Mouse (Mus musculus): ENCODE measurements around the gene Smpd2. TPM values are rescaled to one million over a fixed set of nuclear protein-coding genes. Genes with fewer than 3 reads are reported as not detected.

Smpd2 gene
- total and polyA plus RNA-seq, 3 experiments = 8.9 to 15.4 (median 11.3) TPM

GRCm38 (mm10) chr10:41476171-41477017 is 13.8 kb downstream of the Smpd2 start, which contains the start of gene Mical1 (continued):
- TF ChIP-seq E2F4 (IDR thresholded peaks at IDR 0.05; ENCODE audit: insufficient replicate concordance, low read depth, low read length) = no peak
- TF ChIP-seq POLR2AphosphoS2 (IDR thresholded peaks at IDR 0.05; ENCODE audit: low read depth, low read length) = no peak
- TF ChIP-seq MAZ (IDR thresholded peaks at IDR 0.05; ENCODE audit: low read depth, low read length) = 0 out of 2 replicates have a peak, but pooled peaks have one; percentile 56
- TF ChIP-seq USF1 (IDR thresholded peaks at IDR 0.05; ENCODE audit: low read depth, low read length) = no peak
- peak; percentile 60; the same call in 1 of the 2 replicates for TF ChIP-seq MAX (IDR thresholded peaks at IDR 0.05; ENCODE audit: low read length)

GRCm38 (mm10) chr10:41474981-41475391 is 15.2 kb downstream of the Smpd2 start:
- no peak overlapping the region for H3K4me3 ChIP-seq (replicated peaks in 1 of 3; ENCODE audit: low read depth in 2 of 3, low read length in 2 of 3, poor library complexity in 1 of 3)
- H3K27ac ChIP-seq (ENCODE audit: insufficient read depth, low read depth) = peak overlapping the region; percentile 42; the same call in 1 of the 2 replicates
- in situ Hi-C loops (cut with MboI; ENCODE audit: low pct_ligation_motif_present, low pct_unique_long_range_greater_than_20kb, low sequenced_read_pairs) (no loop called here), dilution Hi-C loops (cut with MboI; ENCODE audit: extremely low pct_ligation_motif_present, extremely low pct_unique_long_range_greater_than_20kb, low sequenced_read_pairs) (no loop called here)
- TF ChIP-seq GABPA (IDR thresholded peaks at IDR 0.05; ENCODE audit: insufficient replicate concordance, low read depth, low read length) = no peak
- TF ChIP-seq E2F4 (IDR thresholded peaks at IDR 0.05; ENCODE audit: insufficient replicate concordance, low read depth, low read length) = no peak
- TF ChIP-seq NRF1 (IDR thresholded peaks at IDR 0.05; ENCODE audit: low read depth, low read length) = no peak
- TF ChIP-seq MAFK (IDR thresholded peaks at IDR 0.05; ENCODE audit: insufficient replicate concordance, low read length) = no peak
- no peak for TF ChIP-seq ZNF384 (IDR thresholded peaks at IDR 0.05; ENCODE audit: low read depth, low read length)
- no peak for TF ChIP-seq MYC (IDR thresholded peaks at IDR 0.05; ENCODE audit: low read depth, low read length)
- TF ChIP-seq RCOR1 (conservative IDR thresholded peaks at IDR 0.05; ENCODE audit: low read depth, low read length) = no peak
- TF ChIP-seq IRF4 (IDR thresholded peaks at IDR 0.05; ENCODE audit: low read depth, low read length) = no peak
- TF ChIP-seq ZC3H11A (IDR thresholded peaks at IDR 0.05; ENCODE audit: low read depth, low read length) = no peak
- 0 out of 2 replicates have a peak, but pooled peaks have one; percentile 4 for TF ChIP-seq HCFC1 (IDR thresholded peaks at IDR 0.05; ENCODE audit: low read depth, low read length)
- no peak for TF ChIP-seq ZMIZ1 (IDR thresholded peaks at IDR 0.05; ENCODE audit: low read depth, low read length)
- TF ChIP-seq TCF12 (IDR thresholded peaks at IDR 0.05; ENCODE audit: low read depth, low read length) = 0 out of 2 replicates have a peak, but pooled peaks have one; percentile 10
- TF ChIP-seq POLR2A (IDR thresholded peaks at IDR 0.05; ENCODE audit: low read depth, low read length) = no peak
- no peak for TF ChIP-seq MAX (IDR thresholded peaks at IDR 0.05; ENCODE audit: low read length)
- no peak for TF ChIP-seq BHLHE40 (IDR thresholded peaks at IDR 0.05; ENCODE audit: low read depth, low read length)
- no peak for TF ChIP-seq ELF1 (IDR thresholded peaks at IDR 0.05; ENCODE audit: low read depth, low read length)
- no peak for TF ChIP-seq RAD21 (IDR thresholded peaks at IDR 0.05; ENCODE audit: low read depth, low read length)
- TF ChIP-seq EP300 (IDR thresholded peaks at IDR 0.05; ENCODE audit: low read length) = no peak
- no peaks in the 10 kb centered on the region for H3K9me3 ChIP-seq (replicated peaks; ENCODE audit: low read length)
- H3K36me3 ChIP-seq (replicated peaks in 1 of 2; ENCODE audit: control insufficient read depth in 1 of 2, insufficient read depth in 1 of 2, low read length in 1 of 2) = peaks cover 10 to 21% of the 10 kb centered on the region in 2 experiments
- H3K27me3 ChIP-seq (replicated peaks) = no peaks in the 10 kb centered on the region
- peaks cover 13 to 61% of the 10 kb centered on the region in 2 experiments for H3K4me1 ChIP-seq (ENCODE audit: control insufficient read depth in 1 of 2, insufficient read depth in 2 of 2)
- no peak for DNase-seq (ENCODE audit: extremely low read depth)
- H3K79me2 ChIP-seq (replicated peaks; ENCODE audit: control insufficient read depth, extremely low read depth, insufficient read depth, poor library complexity, severe bottlenecking) = 0 out of 2 replicates have a peak, but pooled peaks cover 2% of the 10 kb centered on the region
- peak overlapping the region; percentile 61 for H3K9ac ChIP-seq (ENCODE audit: insufficient read depth, low read depth)
- peak overlapping the region; percentile 69 for H3K4me2 ChIP-seq (ENCODE audit: insufficient read depth, low read depth, poor library complexity, severe bottlenecking)

Measured in CH12.LX (cell line).